25 mouse cellular contexts compared by ENCODE assay signal in the genomic region with DNA sequence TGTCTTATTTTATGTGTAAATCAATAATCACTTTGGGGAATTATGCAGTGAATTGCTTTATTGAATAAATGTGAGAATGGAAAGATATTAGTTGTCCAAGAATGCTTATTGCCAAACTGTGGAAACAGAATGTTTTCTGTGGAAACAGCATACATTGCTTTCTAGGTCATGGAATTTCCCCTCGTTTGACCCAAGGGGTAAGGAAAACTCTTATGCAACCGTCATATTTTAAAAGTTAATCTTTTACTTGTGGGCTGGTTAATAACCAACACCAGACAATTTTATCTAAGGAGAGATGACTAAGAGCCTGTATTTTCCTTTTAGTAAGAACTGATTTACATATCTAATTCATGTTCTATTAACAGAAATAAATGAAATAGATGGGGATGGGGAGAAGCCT.
DNase-seq lines count a peak whose midpoint lies in the region; ATAC-seq and TF ChIP-seq lines count a peak whose summit lies in the region.
"Had no signal": no experiment of that assay in that cellular context is flagged by ENCODE, and none has a peak within 500 bp of the region (broad histone marks: within the 10 kb centered on the region; RNA-seq: fewer than 3 reads in every experiment).

No protein-coding gene starts in this region.

- no peaks in the 10 kb centered on the region for H3K27me3 ChIP-seq in liver, adult 2 months (ENCODE audit: control insufficient read depth, insufficient read depth, low read length)
- peaks cover 2% of the 10 kb centered on the region; the same call in 1 of the 2 replicates for H3K27me3 ChIP-seq in liver, embryonic 11.5 days (replicated peaks; ENCODE audit: control insufficient read depth, insufficient read depth, low read length)
- H3K27me3 ChIP-seq in lung, postnatal 0 days (replicated peaks; ENCODE audit: insufficient read depth, low read length) = no peaks in the 10 kb centered on the region
- H3K27me3 ChIP-seq: CH12.LX; embryonic facial prominence, embryonic 15.5 days; hindbrain, embryonic 15.5 days had no signal

- H3K4me3 ChIP-seq in liver, adult 2 months (ENCODE audit: insufficient read depth, low read depth, low read length) = no peak overlapping the region
- H3K4me3 ChIP-seq in liver, embryonic 11.5 days (ENCODE audit: low read depth, low read length) = no peak overlapping the region
- no peak overlapping the region for H3K4me3 ChIP-seq in lung, postnatal 0 days (ENCODE audit: low read depth, low read length)
- H3K4me3 ChIP-seq: embryonic facial prominence, embryonic 12.5 days; embryonic facial prominence, embryonic 15.5 days; gastrocnemius, adult 2 months; hindbrain, embryonic 12.5 days; hindbrain, embryonic 15.5 days had no signal

- no peak for ATAC-seq in liver, embryonic 11.5 days (replicated peaks; ENCODE audit: low FRiP score)
- ATAC-seq in lung, postnatal 0 days = no peak
- ATAC-seq: forebrain, embryonic 14.5 days; forebrain, postnatal 0 days had no signal

- 13% methylated on average over 2 of the region's 2 CpGs for WGBS in liver, adult 2 months
- 63% methylated on average over 2 of the region's 2 CpGs for WGBS in liver, embryonic 11.5 days
- 47% methylated on average over 2 of the region's 2 CpGs for WGBS in lung, postnatal 0 days

- H3K4me2 ChIP-seq in liver, embryonic 11.5 days = no peak overlapping the region
- H3K4me2 ChIP-seq in lung, postnatal 0 days (replicated peaks; ENCODE audit: low read depth, low read length) = no peak overlapping the region
- H3K4me2 ChIP-seq: embryonic facial prominence, embryonic 12.5 days; embryonic facial prominence, embryonic 15.5 days; heart, embryonic 11.5 days; hindbrain, embryonic 12.5 days; hindbrain, embryonic 15.5 days had no signal

- H3K27ac ChIP-seq in liver, adult 2 months (replicated peaks; ENCODE audit: insufficient read depth, low read depth, low read length) = no peak overlapping the region
- no peak overlapping the region for H3K27ac ChIP-seq in liver, embryonic 11.5 days (ENCODE audit: low read depth, low read length)
- H3K27ac ChIP-seq in lung, postnatal 0 days (ENCODE audit: low read length) = no peak overlapping the region
- H3K27ac ChIP-seq: embryonic facial prominence, embryonic 12.5 days; embryonic facial prominence, embryonic 15.5 days; gastrocnemius, adult 2 months; hindbrain, embryonic 12.5 days; hindbrain, embryonic 15.5 days had no signal

- TF ChIP-seq EP300 in lung, postnatal 0 days (IDR thresholded peaks at IDR 0.05) = no peak; the same call in 1 of the 2 replicates

- DNase-seq in kidney, adult 9 months = peak; percentile 70
- no peak for DNase-seq in kidney, adult 18-20 months
- DNase-seq in liver, adult 2 months (ENCODE audit: extremely low read depth, low read depth, low spot score) = peak; percentile 85
- no peak for DNase-seq in liver, embryonic 11.5 days (ENCODE audit: low spot score)
- peak; percentile 33 for DNase-seq in lung, postnatal 0 days (ENCODE audit: low spot score)
- no peak for DNase-seq in lung, postnatal 14 days
- DNase-seq: adrenal gland, adult 2 months; adrenal gland, postnatal 14 days; B cell, adult 2 months; cerebellum, adult 11 months; cerebellum, adult 2 months; cerebellum, adult 9-11 months; cerebellum, postnatal 25 days; forebrain, postnatal 0 days; gastrocnemius, adult 2 months; gastrocnemius, postnatal 14 days; heart, adult 11 months had no signal

- H3K36me3 ChIP-seq in liver, adult 2 months (ENCODE audit: control insufficient read depth, insufficient read depth, low read length) = no peaks in the 10 kb centered on the region
- no peaks in the 10 kb centered on the region for H3K36me3 ChIP-seq in liver, embryonic 11.5 days (ENCODE audit: control insufficient read depth, insufficient read depth, low read length)
- no peaks in the 10 kb centered on the region for H3K36me3 ChIP-seq in lung, postnatal 0 days (ENCODE audit: insufficient read depth, low read length)
- H3K36me3 ChIP-seq: embryonic facial prominence, embryonic 12.5 days; embryonic facial prominence, embryonic 15.5 days; G1E; hindbrain, embryonic 12.5 days; hindbrain, embryonic 15.5 days had no signal

- peaks cover 2% of the 10 kb centered on the region; the same call in 1 of the 2 replicates for H3K4me1 ChIP-seq in liver, adult 2 months (ENCODE audit: control insufficient read depth, insufficient read depth, low read length)
- no peaks in the 10 kb centered on the region for H3K4me1 ChIP-seq in liver, embryonic 11.5 days (replicated peaks; ENCODE audit: control insufficient read depth, insufficient read depth, low read length)
- H3K4me1 ChIP-seq in lung, postnatal 0 days (ENCODE audit: insufficient read depth, low read depth, low read length) = no peaks in the 10 kb centered on the region
- H3K4me1 ChIP-seq: embryonic facial prominence, embryonic 12.5 days; embryonic facial prominence, embryonic 15.5 days; hindbrain, embryonic 12.5 days; hindbrain, embryonic 15.5 days had no signal

- no peak overlapping the region for H3K9ac ChIP-seq in liver, adult 2 months (ENCODE audit: low read depth, low read length)
- no peak overlapping the region for H3K9ac ChIP-seq in liver, embryonic 11.5 days (ENCODE audit: low read depth, low read length)
- H3K9ac ChIP-seq in lung, postnatal 0 days (replicated peaks; ENCODE audit: low read depth) = no peak overlapping the region
- H3K9ac ChIP-seq: embryonic facial prominence, embryonic 12.5 days; embryonic facial prominence, embryonic 15.5 days; forebrain, postnatal 0 days; hindbrain, embryonic 12.5 days; hindbrain, embryonic 15.5 days had no signal

- no peak for TF ChIP-seq CTCF in liver, adult 2 months (IDR thresholded peaks at IDR 0.05; ENCODE audit: low read depth, low read length)
- no peak for TF ChIP-seq CTCF in lung, postnatal 0 days (IDR thresholded peaks at IDR 0.05)

- H3K9me3 ChIP-seq in liver, embryonic 11.5 days (ENCODE audit: control insufficient read depth, low read length) = no peaks in the 10 kb centered on the region
- H3K9me3 ChIP-seq in lung, postnatal 0 days (ENCODE audit: low read length) = no peaks in the 10 kb centered on the region
- H3K9me3 ChIP-seq: embryonic facial prominence, embryonic 12.5 days; embryonic facial prominence, embryonic 15.5 days; G1E; hindbrain, embryonic 12.5 days; hindbrain, embryonic 15.5 days had no signal

- no peak for TF ChIP-seq POLR2A in liver, adult 2 months (IDR thresholded peaks at IDR 0.05; ENCODE audit: extremely low read depth, insufficient read depth, low read length)

- H3K79me2 ChIP-seq in liver, adult 2 months (ENCODE audit: control insufficient read depth, insufficient read depth, low read length) = no peaks in the 10 kb centered on the region

Comparison
In these comparisons a context has a peak if more than half of its experiments do, and no peak if none do; other contexts are left out.
1. DNase-seq: peak in kidney, adult 9 months (single experiment), liver, adult 2 months (single experiment) and lung, postnatal 0 days (single experiment); none in kidney, adult 18-20 months (single experiment), liver, embryonic 11.5 days (single experiment) and lung, postnatal 14 days (single experiment).